Mouse (Mus musculus): ENCODE data around the gene Lrch3.
"Not testable (repeated sequence)": the region's sequence is repeated elsewhere in the genome, so short reads cannot be mapped to it uniquely, and the experiment has no call there.

The Lrch3 gene

GRCm38 (mm10) chr16:33005216-33005615, 91.3 kb downstream of the Lrch3 start:
- peak; percentile 76 to 77 for DNase-seq

GRCm38 (mm10) chr16:33006888-33007287, 93.0 kb downstream of the Lrch3 start:
- DNase-seq, result peak; percentile 54 to 67

- DNase-seq, result peak in 1 of 2 experiments; percentile 10
Measured at GRCm38 (mm10) chr16:33007436-33007835, 93.5 kb downstream of the Lrch3 start.

- DNase-seq, result no peak
Measured at GRCm38 (mm10) chr16:33010166-33010565, 96.3 kb downstream of the Lrch3 start.

- no peak for DNase-seq
Measured at GRCm38 (mm10) chr16:33013801-33014200, 99.9 kb downstream of the Lrch3 start.

- peak; percentile 65 to 76 for DNase-seq
Measured at GRCm38 (mm10) chr16:33014921-33015320, 101.0 kb downstream of the Lrch3 start.

- no peak for DNase-seq
Measured at GRCm38 (mm10) chr16:33015396-33015907, 101.6 kb downstream of the Lrch3 start.

- no peak for DNase-seq
Measured at GRCm38 (mm10) chr16:33015986-33016385, 102.1 kb downstream of the Lrch3 start.

- DNase-seq, result no peak
Measured at GRCm38 (mm10) chr16:33017677-33018349, 103.9 kb downstream of the Lrch3 start.

- DNase-seq, result no peak
Measured at GRCm38 (mm10) chr16:33019117-33019770, 105.3 kb downstream of the Lrch3 start.

GRCm38 (mm10) chr16:33021381-33021780, 107.5 kb downstream of the Lrch3 start:
- DNase-seq, result no peak

- DNase-seq, result peak; percentile 67 to 81
Measured at GRCm38 (mm10) chr16:33023750-33024149, 109.8 kb downstream of the Lrch3 start.

- no peak for DNase-seq
Measured at GRCm38 (mm10) chr16:33024456-33025104, 110.7 kb downstream of the Lrch3 start.

- DNase-seq, result no peak
Measured at GRCm38 (mm10) chr16:33026357-33026756, 112.5 kb downstream of the Lrch3 start.

- no peak for DNase-seq
Measured at GRCm38 (mm10) chr16:33036006-33036405, 122.1 kb downstream of the Lrch3 start.

- DNase-seq, result no peak
Measured at GRCm38 (mm10) chr16:33042682-33043081, 128.8 kb downstream of the Lrch3 start.

GRCm38 (mm10) chr16:33043268-33043667, 129.4 kb downstream of the Lrch3 start:
- no peak for DNase-seq

- DNase-seq, result no peak
Measured at GRCm38 (mm10) chr16:33048004-33048403, 134.1 kb downstream of the Lrch3 start.

GRCm38 (mm10) chr16:33048686-33049085, 134.8 kb downstream of the Lrch3 start:
- no peak for DNase-seq

- DNase-seq, result no peak
Measured at GRCm38 (mm10) chr16:33049809-33050208, 135.9 kb downstream of the Lrch3 start.

- DNase-seq, result no peak
Measured at GRCm38 (mm10) chr16:33053141-33053540, 139.2 kb downstream of the Lrch3 start.

GRCm38 (mm10) chr16:33054927-33055326, 141.0 kb downstream of the Lrch3 start:
- not testable (repeated sequence) for DNase-seq

GRCm38 (mm10) chr16:33055655-33056054, 141.8 kb downstream of the Lrch3 start:
- peak in 1 of 2 experiments; percentile 17 for DNase-seq
